Mouse (Mus musculus): ENCODE measurements around the gene Impg1.

DNA sequence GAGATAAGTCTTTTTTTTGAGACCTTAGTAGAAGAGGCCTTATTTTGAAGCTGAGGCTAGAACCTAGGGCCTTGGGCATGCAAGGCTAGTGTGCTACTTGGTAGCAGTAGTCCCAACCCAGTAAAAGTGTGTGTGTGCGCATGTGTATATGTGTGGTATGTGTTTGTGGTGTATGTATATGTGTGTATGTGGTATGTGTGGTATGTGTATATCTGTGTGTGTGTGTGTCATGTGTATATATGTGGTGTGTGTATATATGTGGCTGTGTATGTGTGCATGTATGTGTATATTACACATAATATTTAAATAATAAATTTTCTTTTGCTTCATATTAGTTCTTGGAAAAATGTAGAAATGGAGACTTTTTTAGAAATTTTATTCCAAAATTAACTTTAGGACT is 184.6 kb downstream of the Impg1 start:
- TF ChIP-seq CTCF (IDR thresholded peaks at IDR 0.05; ENCODE audit: control insufficient read depth, insufficient read depth, low read length): no peak
- TF ChIP-seq POLR2A (IDR thresholded peaks at IDR 0.05; ENCODE audit: borderline replicate concordance, control insufficient read depth, low read depth, low read length): no peak

Data from bone marrow, adult 2 months (tissue).